Mouse (Mus musculus) CH12.LX (cell line): ENCODE measurements around the gene Olfr1443. TPM values are rescaled to one million over a fixed set of nuclear protein-coding genes. Genes with fewer than 3 reads are reported as not detected.

Source experiments
- DNase-seq: peaks from one replicate; pipeline ENCODE4 v3.0.0-alpha.2; 2013; ENCODE audit errors: extremely low read depth
- H3K27ac ChIP-seq: 2 replicates; pipeline ENCODE4 v1.5.1; 2012; ENCODE audit warnings: low read depth, mild to moderate bottlenecking, control low read depth, moderate library complexity; ENCODE audit not compliant: insufficient read depth
- H3K27me3 ChIP-seq: replicated peaks from 2 replicates; pipeline ENCODE3; 2012; ENCODE audit warnings: inconsistent platforms
- H3K36me3 ChIP-seq, 2 experiments: replicated peaks in 1 of 2; 2 replicates each; pipeline versions ENCODE3 to v1.6.1; 2012; ENCODE audit warnings: inconsistent platforms in 1 of 2, low read length in 1 of 2, mild to moderate bottlenecking in 1 of 2, mixed read lengths in 1 of 2, moderate library complexity in 1 of 2; ENCODE audit not compliant: control insufficient read depth in 1 of 2, insufficient read depth in 1 of 2
- H3K4me1 ChIP-seq, 2 experiments: 2 replicates each; pipeline ENCODE4 v1.6.1; 2012; ENCODE audit warnings: inconsistent platforms in 1 of 2, moderate library complexity in 1 of 2; ENCODE audit not compliant: insufficient read depth in 2 of 2, control insufficient read depth in 1 of 2
- H3K4me2 ChIP-seq: 2 replicates; pipeline ENCODE4 v1.6.1; 2012; ENCODE audit warnings: low read depth, mild to moderate bottlenecking, control low read depth; ENCODE audit not compliant: poor library complexity, insufficient read depth, severe bottlenecking
- H3K4me3 ChIP-seq, 3 experiments: fragments of 150-350 bp in 1 of 3; sonication (generic) in 1 of 3; replicated peaks in 1 of 3; 2 replicates each; pipeline versions ENCODE3 to v1.5.1; 2011 to 2012; ENCODE audit warnings: low read depth in 2 of 3, low read length in 2 of 3, mild to moderate bottlenecking in 2 of 3, moderate library complexity in 2 of 3, control low read depth in 1 of 3, improper control_type of control experiment in 1 of 3, inconsistent platforms in 1 of 3, mixed read lengths in 1 of 3; ENCODE audit not compliant: poor library complexity in 1 of 3
- H3K79me2 ChIP-seq: replicated peaks from 2 replicates; pipeline ENCODE4 v1.6.1; 2012; ENCODE audit warnings: mild to moderate bottlenecking, moderate library complexity; ENCODE audit not compliant: control insufficient read depth, poor library complexity, insufficient read depth, severe bottlenecking; ENCODE audit errors: extremely low read depth
- H3K9ac ChIP-seq: 2 replicates; pipeline ENCODE4 v1.6.1; 2012; ENCODE audit warnings: low read depth, mild to moderate bottlenecking, control low read depth, moderate library complexity; ENCODE audit not compliant: insufficient read depth
- H3K9me3 ChIP-seq: replicated peaks from 2 replicates; pipeline ENCODE3; 2012; ENCODE audit warnings: low read length, inconsistent platforms, mixed read lengths
- BHLHE40 ChIP-seq: IDR thresholded peaks from 2 replicates; pipeline ENCODE4 v1.6.1; 2011; ENCODE audit warnings: mild to moderate bottlenecking, low read depth, low read length, improper control_type of control experiment
- CTCF ChIP-seq, 2 experiments: IDR thresholded peaks in 1 of 2; conservative IDR thresholded peaks in 1 of 2; 2 replicates each; pipeline ENCODE4 v1.5.1; 2011 to 2012; ENCODE audit warnings: low read depth in 2 of 2, low read length in 2 of 2, improper control_type of control experiment in 1 of 2, inconsistent platforms in 1 of 2, mild to moderate bottlenecking in 1 of 2, moderate library complexity in 1 of 2
- ETS1 ChIP-seq: conservative IDR thresholded peaks from 2 replicates; pipeline ENCODE4 v1.6.1; 2012; ENCODE audit warnings: low read depth, mild to moderate bottlenecking, inconsistent platforms, low read length, improper control_type of control experiment, moderate library complexity
- JUN ChIP-seq: IDR thresholded peaks from 2 replicates; pipeline ENCODE4 v1.6.1; 2011; ENCODE audit warnings: low read depth, mild to moderate bottlenecking, low read length, improper control_type of control experiment, moderate library complexity; ENCODE audit not compliant: insufficient read depth
- JUND ChIP-seq: conservative IDR thresholded peaks from 2 replicates; pipeline ENCODE4 v1.6.1; 2011; ENCODE audit warnings: low read depth, low read length, improper control_type of control experiment
- MAFK ChIP-seq: IDR thresholded peaks from 2 replicates; pipeline ENCODE4 v1.6.1; 2011; ENCODE audit warnings: low read length, improper control_type of control experiment; ENCODE audit not compliant: insufficient replicate concordance
- MAX ChIP-seq: IDR thresholded peaks from 2 replicates; pipeline ENCODE4 v1.6.1; 2011; ENCODE audit warnings: low read length, improper control_type of control experiment
- MAZ ChIP-seq: IDR thresholded peaks from 2 replicates; pipeline ENCODE4 v1.6.1; 2012; ENCODE audit warnings: low read depth, mild to moderate bottlenecking, inconsistent platforms, low read length, improper control_type of control experiment, moderate library complexity
- MEF2A ChIP-seq: IDR thresholded peaks from 2 replicates; pipeline ENCODE4 v1.6.1; 2014; ENCODE audit warnings: low read depth, mild to moderate bottlenecking, inconsistent platforms, low read length, improper control_type of control experiment, borderline replicate concordance
- MXI1 ChIP-seq: IDR thresholded peaks from 2 replicates; pipeline ENCODE4 v1.6.1; 2011; ENCODE audit warnings: mild to moderate bottlenecking, low read depth, low read length, improper control_type of control experiment
- NELFE ChIP-seq: IDR thresholded peaks from 2 replicates; pipeline ENCODE4 v1.6.1; 2011; ENCODE audit warnings: low read depth, low read length, improper control_type of control experiment
- POLR2A ChIP-seq: IDR thresholded peaks from 2 replicates; pipeline ENCODE4 v1.6.1; 2011; ENCODE audit warnings: low read depth, mild to moderate bottlenecking, improper control_type of control experiment, low read length
- RAD21 ChIP-seq: IDR thresholded peaks from 2 replicates; pipeline ENCODE4 v1.6.1; 2011; ENCODE audit warnings: low read depth, mild to moderate bottlenecking, low read length, improper control_type of control experiment, moderate library complexity
- SMC3 ChIP-seq: IDR thresholded peaks from 2 replicates; pipeline ENCODE4 v1.6.1; 2011; ENCODE audit warnings: low read depth, low read length, improper control_type of control experiment
- TBP ChIP-seq: conservative IDR thresholded peaks from 2 replicates; pipeline ENCODE4 v1.6.1; 2011; ENCODE audit warnings: low read depth, low read length, improper control_type of control experiment
- USF1 ChIP-seq: IDR thresholded peaks from 2 replicates; pipeline ENCODE4 v1.6.1; 2014; ENCODE audit warnings: low read depth, mild to moderate bottlenecking, inconsistent platforms, low read length, improper control_type of control experiment
- ZMIZ1 ChIP-seq: IDR thresholded peaks from 2 replicates; pipeline ENCODE4 v1.6.1; 2012; ENCODE audit warnings: low read depth, mild to moderate bottlenecking, inconsistent platforms, low read length, improper control_type of control experiment
- dilution Hi-C: fragments of 300-500 bp; cut with MboI; formaldehyde crosslinking; loops from 2 replicates; pipeline ENCODE4 v1.14.3; 2020; ENCODE audit warnings: low sequenced_read_pairs; ENCODE audit not compliant: extremely low pct_unique_long_range_greater_than_20kb, extremely low pct_ligation_motif_present
- in situ Hi-C: fragments of 300-500 bp; cut with MboI; formaldehyde crosslinking; loops from 3 replicates; pipeline ENCODE4 v1.14.3; 2019; ENCODE audit warnings: low sequenced_read_pairs, low pct_ligation_motif_present, low pct_unique_long_range_greater_than_20kb, mixed read lengths
- polyA plus RNA-seq: library from polyadenylated mRNA; unstranded; fragments of >175 nt; gene quantifications from 2 replicates; pipeline ENCODE4 v1.2.1, GENCODE M21; 2012; ENCODE audit warnings: low read depth; ENCODE audit not compliant: insufficient read length
- total RNA-seq, 2 experiments: library from RNA; depleted of rRNA; stranded (reverse); fragments of 300-350 nt in 1 of 2; fragments of >200 nt in 1 of 2; gene quantifications; 2 replicates each; pipeline ENCODE4 v1.2.3; 2012 to 2014

Gene Olfr1443
- total and polyA plus RNA-seq, 3 experiments, result not detected

- in situ Hi-C loops, result no loop called here
- no peak overlapping the region for H3K4me2 ChIP-seq
- H3K9me3 ChIP-seq, result no peaks in the 10 kb centered on the region
- H3K27ac ChIP-seq, result no peak overlapping the region
- no peaks in the 10 kb centered on the region for H3K79me2 ChIP-seq
- H3K36me3 ChIP-seq, result no peaks in the 10 kb centered on the region
- H3K9ac ChIP-seq, result no peak overlapping the region
- H3K27me3 ChIP-seq, result no peaks in the 10 kb centered on the region
- no peak for DNase-seq
- dilution Hi-C loops, result no loop called here
- peaks cover 0 to 5% of the 10 kb centered on the region in 2 experiments; a peak in 1 of 4 replicates for H3K4me1 ChIP-seq
- no peak overlapping the region for H3K4me3 ChIP-seq
- TF ChIP-seq ETS1 (no peak), SMC3 (no peak), ZMIZ1 (no peak), MAZ (no peak), MEF2A (no peak), RAD21 (no peak), JUN (no peak), JUND (no peak), NELFE (no peak), USF1 (no peak), CTCF (conservative IDR thresholded peaks at IDR 0.05 in 1 of 2, IDR thresholded peaks at IDR 0.05 in 1 of 2; ENCODE audit: low read depth in 2 of 2, low read length in 2 of 2) (no peak), MAX (no peak), BHLHE40 (no peak), MXI1 (no peak)
- TF ChIP-seq, all 38 proteins: peak for 0
Measured at GRCm38 (mm10) chr19:12636863-12637262, 41.0 kb upstream of the Olfr1443 start.

GRCm38 (mm10) chr19:12638049-12638448 is 39.9 kb upstream of the Olfr1443 start:
- Histone ChIP-seq H3K9ac (no peak overlapping the region), H3K4me2 (peak overlapping the region; percentile 13; the same call in 1 of the 2 replicates), H3K4me3 (no peak overlapping the region), H3K9me3 (no peaks in the 10 kb centered on the region), H3K27me3 (no peaks in the 10 kb centered on the region), H3K79me2 (no peaks in the 10 kb centered on the region), H3K27ac (no peak overlapping the region), H3K36me3 (no peaks in the 10 kb centered on the region), H3K4me1 (peaks cover 0 to 5% of the 10 kb centered on the region in 2 experiments; a peak in 1 of 4 replicates)
- in situ Hi-C loops (no loop called here), dilution Hi-C loops (no loop called here)
- TF ChIP-seq TBP (no peak), MAFK (no peak), MXI1 (no peak), BHLHE40 (no peak), POLR2A (no peak), ETS1 (no peak)
- DNase-seq, result no peak
